Mouse (Mus musculus): ENCODE data around the gene Soga1.

The Soga1 gene

DNA sequence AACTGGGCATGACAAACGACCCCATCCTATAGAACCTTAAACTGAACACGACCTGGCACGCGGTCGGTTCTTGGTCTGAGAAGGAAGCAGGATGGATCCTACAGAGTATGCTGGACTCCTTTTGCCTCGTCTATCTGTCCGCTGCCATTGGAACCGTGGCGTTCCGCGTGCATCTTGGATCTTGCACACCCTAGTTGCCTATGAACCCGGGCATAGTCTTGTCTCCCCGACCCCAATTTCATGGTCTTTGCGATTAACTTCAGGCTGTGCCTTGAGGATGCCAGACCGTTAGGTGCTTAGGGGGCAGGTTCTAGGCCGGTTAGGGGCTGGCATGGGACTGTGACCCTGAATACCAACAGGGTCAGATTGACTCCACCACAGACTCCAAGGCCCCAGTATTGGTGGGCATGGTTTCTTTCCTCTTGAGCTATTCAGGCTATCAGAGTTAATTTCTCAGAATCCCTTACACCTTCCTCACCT, 687 bp upstream of the Soga1 start:
- no peak for DNase-seq (ENCODE audit: low spot score)

GRCm38 (mm10) chr2:157078059-157078792, 828 bp downstream of the Soga1 start:
- peak; percentile 53 for DNase-seq (ENCODE audit: low spot score)

- peak; percentile 77 for DNase-seq (ENCODE audit: low spot score)
Observed at GRCm38 (mm10) chr2:157077641-157078058, 1.4 kb downstream of the Soga1 start.

GRCm38 (mm10) chr2:157077160-157077559, 1.9 kb downstream of the Soga1 start:
- DNase-seq (ENCODE audit: low spot score), result no peak

GRCm38 (mm10) chr2:157076585-157076984, 2.5 kb downstream of the Soga1 start:
- DNase-seq (ENCODE audit: low spot score), result no peak

- DNase-seq (ENCODE audit: low spot score), result no peak
Observed at GRCm38 (mm10) chr2:157075685-157076084, 3.4 kb downstream of the Soga1 start.

DNA sequence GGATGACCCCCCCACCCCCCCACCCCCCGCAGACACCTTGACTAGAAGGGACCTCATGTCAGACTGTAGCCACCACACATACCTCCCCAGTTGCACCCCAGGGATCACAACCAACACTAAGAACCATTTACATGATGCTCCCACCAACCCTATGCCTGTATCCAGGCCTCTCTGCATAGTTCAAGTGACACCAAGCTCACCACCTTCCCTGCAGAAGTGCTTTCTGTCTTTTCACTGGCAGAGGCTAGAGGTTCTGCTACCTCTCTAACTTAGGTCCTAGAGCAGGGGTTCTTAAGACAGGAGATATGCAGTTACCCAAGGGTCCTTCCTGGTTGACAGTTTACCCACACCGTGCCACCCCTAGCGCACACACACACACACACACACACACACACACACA, 3.8 kb downstream of the Soga1 start:
- DNase-seq (ENCODE audit: low spot score), result no peak

- DNase-seq (ENCODE audit: low spot score), result no peak
Observed at GRCm38 (mm10) chr2:157074772-157075171, 4.3 kb downstream of the Soga1 start.

GRCm38 (mm10) chr2:157074186-157074724, 4.8 kb downstream of the Soga1 start:
- DNase-seq (ENCODE audit: low spot score), result no peak

- no peak for DNase-seq (ENCODE audit: low spot score)
Observed at GRCm38 (mm10) chr2:157073378-157074052, 5.5 kb downstream of the Soga1 start.

DNA sequence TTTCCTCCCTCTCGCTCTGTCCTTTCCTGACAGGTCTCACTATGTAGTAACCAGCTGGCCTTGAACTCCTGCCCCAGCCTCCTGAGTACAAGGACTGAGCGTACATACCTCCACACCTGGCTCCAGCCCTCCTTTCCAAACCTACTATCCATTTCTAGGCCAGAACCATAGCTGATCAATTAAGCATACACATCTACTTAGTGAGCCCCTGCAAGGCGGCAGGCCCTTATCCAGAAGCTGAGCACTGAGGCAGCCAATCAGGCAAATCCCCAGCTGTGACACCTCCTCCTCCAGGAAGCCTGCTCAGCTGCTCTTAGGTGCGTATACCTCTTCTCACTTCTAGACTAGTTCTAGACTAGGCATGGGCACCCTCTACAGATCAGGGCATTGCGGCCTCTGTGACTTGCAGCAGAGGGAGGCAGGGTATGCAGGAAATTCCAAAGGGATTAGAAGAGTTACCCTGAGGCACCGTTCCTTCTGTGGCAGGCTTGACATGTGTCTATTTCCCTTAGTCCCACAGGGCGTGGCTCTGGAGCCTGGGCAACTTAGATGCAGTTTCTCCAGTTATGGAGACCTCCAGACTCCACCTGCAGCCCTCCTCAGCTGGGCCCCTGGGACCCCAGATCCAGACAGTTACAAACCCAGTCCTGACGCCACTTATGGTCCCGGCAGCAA, 6.6 kb downstream of the Soga1 start:
- no peak for DNase-seq (ENCODE audit: low spot score)

GRCm38 (mm10) chr2:157071556-157071955, 7.5 kb downstream of the Soga1 start:
- DNase-seq (ENCODE audit: low spot score), result no peak

- DNase-seq (ENCODE audit: low spot score), result no peak
Observed at GRCm38 (mm10) chr2:157070365-157070764, 8.7 kb downstream of the Soga1 start.

DNA sequence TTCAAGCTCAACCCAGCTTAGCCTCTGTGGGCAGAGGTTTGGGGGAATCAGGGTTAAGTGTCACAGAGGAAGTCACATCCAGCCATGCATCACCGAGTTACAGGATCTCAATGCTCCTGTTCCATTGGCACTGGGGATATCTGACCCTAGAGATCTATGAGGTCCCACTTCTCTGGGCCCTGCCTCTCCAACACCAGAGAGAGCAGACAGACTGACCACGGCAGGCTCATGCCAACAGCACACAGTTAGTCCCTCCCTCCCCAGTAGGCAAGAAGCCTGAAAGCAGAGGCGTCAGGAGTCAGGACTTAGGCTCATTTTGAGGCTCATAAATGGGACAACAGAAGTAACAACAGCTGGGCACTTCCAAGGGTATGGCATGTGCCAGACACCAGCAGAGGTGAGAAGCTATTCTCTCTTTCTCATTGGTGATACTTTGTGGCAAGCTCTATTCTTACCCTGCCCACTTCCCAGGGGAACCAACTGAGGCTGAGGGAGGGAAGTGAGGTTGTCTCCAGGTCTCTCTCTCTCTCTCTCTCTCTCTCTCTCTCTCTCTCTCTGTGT, 9.2 kb downstream of the Soga1 start:
- no peak for DNase-seq (ENCODE audit: low spot score)

- no peak for DNase-seq (ENCODE audit: low spot score)
Observed at GRCm38 (mm10) chr2:157069355-157069735, 9.7 kb downstream of the Soga1 start.

- DNase-seq (ENCODE audit: low spot score), result no peak
Observed at GRCm38 (mm10) chr2:157068701-157069354, 10.2 kb downstream of the Soga1 start.

DNA sequence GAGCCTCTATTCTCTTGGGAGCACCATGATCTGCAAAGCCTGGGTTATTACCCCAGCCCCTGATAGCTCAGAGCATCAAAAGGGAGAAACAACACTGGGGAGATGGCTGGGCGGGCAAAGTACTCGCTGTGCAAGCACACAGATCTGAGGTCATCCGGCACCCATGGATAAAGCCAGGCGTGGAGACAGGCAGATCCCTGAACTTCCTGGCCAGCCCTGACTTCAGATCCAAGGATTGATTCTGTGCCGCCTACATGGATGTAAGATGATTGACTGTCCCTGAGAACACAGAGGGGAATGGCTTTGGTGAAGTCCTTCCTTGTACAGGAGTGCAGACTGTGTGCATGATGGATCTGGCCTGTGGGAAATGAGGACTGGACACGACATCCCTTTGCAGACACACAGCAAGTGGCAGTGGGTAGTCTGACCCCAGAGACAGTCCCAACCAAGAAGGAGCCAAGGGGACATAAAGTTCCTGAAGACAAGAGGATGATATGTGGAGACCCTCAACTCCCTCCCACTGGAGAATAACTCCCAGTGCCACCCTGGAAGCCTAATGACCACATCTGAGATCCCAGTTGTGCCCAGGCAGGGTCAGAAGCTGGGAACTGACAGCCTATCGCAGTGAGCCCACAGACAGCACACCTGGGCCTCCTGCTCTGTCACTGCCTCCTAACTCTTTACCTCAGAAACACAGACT, 12.2 kb downstream of the Soga1 start:
- no peak for DNase-seq (ENCODE audit: low spot score)

DNA sequence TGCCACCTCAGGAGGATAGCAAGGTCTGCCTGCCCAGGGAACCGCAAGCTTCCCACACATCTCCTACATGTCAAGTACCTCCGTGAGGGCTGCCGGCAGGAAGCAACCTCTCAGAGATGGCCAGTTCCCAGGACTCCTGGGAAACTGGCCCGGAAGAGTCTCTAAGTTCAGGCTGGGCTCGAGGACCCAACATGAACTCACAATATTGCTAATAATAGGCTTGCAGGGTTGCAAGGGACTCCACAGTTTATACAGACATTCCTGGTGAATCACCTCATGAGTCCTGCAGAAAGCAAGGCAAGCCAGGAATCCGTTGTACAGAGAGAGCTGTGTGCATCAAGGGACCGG, 13.2 kb downstream of the Soga1 start:
- DNase-seq (ENCODE audit: low spot score), result no peak

DNA sequence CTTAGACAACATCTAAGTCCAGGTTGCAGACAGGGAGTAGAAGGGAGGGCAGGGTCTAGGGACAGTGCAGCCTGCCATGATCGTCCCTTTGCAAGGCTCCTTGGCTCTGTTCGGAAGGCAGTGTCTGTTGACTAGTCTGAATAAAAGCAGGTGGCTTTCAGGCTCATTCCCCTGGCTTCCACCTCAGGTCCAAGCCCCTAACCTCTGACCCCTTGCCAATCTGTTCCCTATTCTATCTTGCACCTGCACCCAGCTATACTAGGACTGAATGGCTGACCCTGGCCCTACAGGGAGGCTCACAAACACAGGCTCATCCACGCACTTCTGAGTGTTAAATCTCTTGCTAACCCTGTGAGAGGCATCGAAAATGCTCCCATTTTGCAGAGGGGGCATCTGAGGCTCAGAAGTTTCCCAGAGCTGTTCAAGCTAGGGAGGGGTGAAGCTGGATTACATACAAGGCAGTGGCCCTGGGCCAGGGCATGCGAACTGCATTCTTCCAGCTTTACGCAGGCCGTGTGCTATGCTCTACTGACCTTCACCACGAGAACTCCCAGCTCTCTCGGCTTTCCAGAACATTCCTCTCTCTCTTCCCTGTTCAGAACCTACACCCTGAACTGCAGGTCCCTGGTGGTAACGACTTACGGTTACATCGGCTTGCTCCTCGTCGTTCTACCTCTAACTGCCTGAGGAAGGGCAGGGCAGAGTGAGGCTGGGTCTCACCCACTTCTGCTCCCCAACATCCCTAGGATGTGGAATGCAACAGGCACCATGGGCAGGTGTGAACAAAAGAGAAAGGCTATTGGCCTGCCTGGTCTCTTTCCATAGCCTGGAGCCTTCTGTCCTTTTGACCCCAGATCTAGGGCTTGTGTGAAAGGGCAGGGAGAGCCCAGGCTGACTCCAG, 13.8 kb downstream of the Soga1 start:
- no peak for DNase-seq (ENCODE audit: low spot score)

DNA sequence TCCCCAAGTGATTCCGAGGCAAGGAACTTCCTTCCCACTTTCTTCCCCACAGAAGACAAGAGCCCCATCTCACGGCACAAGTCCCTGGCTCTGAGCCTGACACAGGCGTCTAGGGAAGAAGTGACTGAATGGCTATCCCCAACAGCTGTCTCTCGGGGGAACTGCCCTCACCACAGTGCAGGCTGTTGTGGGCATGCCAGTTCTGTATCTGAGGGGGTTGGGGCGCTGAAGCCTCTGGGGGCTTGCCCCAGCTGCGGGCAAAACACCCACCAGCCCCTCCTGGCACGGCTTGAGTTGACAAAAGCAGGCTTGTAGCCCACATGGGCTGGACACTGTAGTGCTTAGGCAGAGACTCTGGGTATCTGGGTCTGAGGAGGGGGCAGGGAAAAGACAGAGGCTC, 14.9 kb downstream of the Soga1 start:
- no peak for DNase-seq (ENCODE audit: low spot score)
